Mouse (Mus musculus): ENCODE results near the gene Rab3b. TPM values are rescaled to one million over a fixed set of nuclear protein-coding genes. Genes with fewer than 3 reads are reported as not detected.
"Not testable (repeated sequence)": the region's sequence is repeated elsewhere in the genome, so short reads cannot be mapped to it uniquely, and the experiment has no call there.

Gene Rab3b
- polyA plus RNA-seq, 1 experiment from 2014 or later = 14.5 TPM

GRCm38 (mm10) chr4:108905859-108906258, 27.0 kb downstream of the Rab3b start:
- Histone ChIP-seq H3K27me3 (replicated peaks; ENCODE audit: control insufficient read depth, insufficient read depth, low read length) (no peaks in the 10 kb centered on the region), H3K9ac (ENCODE audit: low read length) (no peak overlapping the region), H3K9me3 (ENCODE audit: control insufficient read depth, low read length) (no peaks in the 10 kb centered on the region), H3K36me3 (ENCODE audit: control insufficient read depth, insufficient read depth, low read length) (no peaks in the 10 kb centered on the region), H3K27ac (ENCODE audit: low read depth) (no peak overlapping the region), H3K4me3 (ENCODE audit: low read depth, low read length) (no peak overlapping the region), H3K4me2 (ENCODE audit: low read length) (no peak overlapping the region), H3K4me1 (replicated peaks; ENCODE audit: control insufficient read depth, insufficient read depth, low read length) (no peaks in the 10 kb centered on the region)
- 14% methylated on average over 6 of the region's 6 CpGs for WGBS
- no peak for ATAC-seq (replicated peaks; ENCODE audit: low FRiP score, low TSS enrichment, low read depth)
- DNase-seq (ENCODE audit: low spot score) = no peak

- Histone ChIP-seq H3K9ac (ENCODE audit: low read length) (no peak overlapping the region), H3K4me3 (ENCODE audit: low read depth, low read length) (no peak overlapping the region), H3K4me1 (replicated peaks; ENCODE audit: control insufficient read depth, insufficient read depth, low read length) (no peaks in the 10 kb centered on the region), H3K27me3 (replicated peaks; ENCODE audit: control insufficient read depth, insufficient read depth, low read length) (no peaks in the 10 kb centered on the region), H3K9me3 (ENCODE audit: control insufficient read depth, low read length) (no peaks in the 10 kb centered on the region), H3K27ac (ENCODE audit: low read depth) (peak overlapping the region; percentile 33; the same call in 1 of the 2 replicates), H3K4me2 (ENCODE audit: low read length) (no peak overlapping the region), H3K36me3 (ENCODE audit: control insufficient read depth, insufficient read depth, low read length) (no peaks in the 10 kb centered on the region)
- DNase-seq (ENCODE audit: low spot score) (no peak), ATAC-seq (replicated peaks; ENCODE audit: low FRiP score, low TSS enrichment, low read depth) (peak; percentile 76)
Observed at GRCm38 (mm10) chr4:108907475-108907874, 28.6 kb downstream of the Rab3b start.

- Histone ChIP-seq H3K9me3 (ENCODE audit: control insufficient read depth, low read length) (no peaks in the 10 kb centered on the region), H3K4me2 (ENCODE audit: low read length) (no peak overlapping the region), H3K27me3 (replicated peaks; ENCODE audit: control insufficient read depth, insufficient read depth, low read length) (no peaks in the 10 kb centered on the region), H3K4me1 (replicated peaks; ENCODE audit: control insufficient read depth, insufficient read depth, low read length) (no peaks in the 10 kb centered on the region), H3K36me3 (ENCODE audit: control insufficient read depth, insufficient read depth, low read length) (no peaks in the 10 kb centered on the region), H3K9ac (ENCODE audit: low read length) (no peak overlapping the region), H3K27ac (ENCODE audit: low read depth) (no peak overlapping the region), H3K4me3 (ENCODE audit: low read depth, low read length) (no peak overlapping the region)
- WGBS = 56% methylated on average over 8 of the region's 8 CpGs
- no peak for DNase-seq (ENCODE audit: low spot score)
- ATAC-seq (replicated peaks; ENCODE audit: low FRiP score, low TSS enrichment, low read depth) = no peak
Observed at GRCm38 (mm10) chr4:108909872-108910425, 31.1 kb downstream of the Rab3b start.

- no peaks in the 10 kb centered on the region for H3K27me3 ChIP-seq (replicated peaks; ENCODE audit: control insufficient read depth, insufficient read depth, low read length)
- no peak overlapping the region for H3K9ac ChIP-seq (ENCODE audit: low read length)
- no peak overlapping the region for H3K4me2 ChIP-seq (ENCODE audit: low read length)
- no peaks in the 10 kb centered on the region for H3K36me3 ChIP-seq (ENCODE audit: control insufficient read depth, insufficient read depth, low read length)
- no peaks in the 10 kb centered on the region for H3K4me1 ChIP-seq (replicated peaks; ENCODE audit: control insufficient read depth, insufficient read depth, low read length)
- no peaks in the 10 kb centered on the region for H3K9me3 ChIP-seq (ENCODE audit: control insufficient read depth, low read length)
- no peak overlapping the region for H3K27ac ChIP-seq (ENCODE audit: low read depth)
- DNase-seq (ENCODE audit: low spot score) (no peak), ATAC-seq (replicated peaks; ENCODE audit: low FRiP score, low TSS enrichment, low read depth) (no peak)
- no peak overlapping the region for H3K4me3 ChIP-seq (ENCODE audit: low read depth, low read length)
- 79% methylated on average over 2 of the region's 2 CpGs for WGBS
Observed at GRCm38 (mm10) chr4:108911866-108912265, 33.0 kb downstream of the Rab3b start.

GRCm38 (mm10) chr4:108913180-108913579, 34.3 kb downstream of the Rab3b start:
- H3K4me3 ChIP-seq (ENCODE audit: low read depth, low read length) = no peak overlapping the region
- DNase-seq (ENCODE audit: low spot score) = no peak
- H3K4me1 ChIP-seq (replicated peaks; ENCODE audit: control insufficient read depth, insufficient read depth, low read length) = no peaks in the 10 kb centered on the region
- WGBS = 89% methylated on average over 2 of the region's 2 CpGs
- no peak for ATAC-seq (replicated peaks; ENCODE audit: low FRiP score, low TSS enrichment, low read depth)
- no peak overlapping the region for H3K9ac ChIP-seq (ENCODE audit: low read length)
- no peaks in the 10 kb centered on the region for H3K27me3 ChIP-seq (replicated peaks; ENCODE audit: control insufficient read depth, insufficient read depth, low read length)
- no peaks in the 10 kb centered on the region for H3K36me3 ChIP-seq (ENCODE audit: control insufficient read depth, insufficient read depth, low read length)
- H3K4me2 ChIP-seq (ENCODE audit: low read length) = no peak overlapping the region
- no peaks in the 10 kb centered on the region for H3K9me3 ChIP-seq (ENCODE audit: control insufficient read depth, low read length)
- no peak overlapping the region for H3K27ac ChIP-seq (ENCODE audit: low read depth)

GRCm38 (mm10) chr4:108914391-108914790, 35.5 kb downstream of the Rab3b start:
- ATAC-seq (replicated peaks; ENCODE audit: low FRiP score, low TSS enrichment, low read depth) (no peak), DNase-seq (ENCODE audit: low spot score) (no peak)
- Histone ChIP-seq H3K9me3 (ENCODE audit: control insufficient read depth, low read length) (no peaks in the 10 kb centered on the region), H3K27ac (ENCODE audit: low read depth) (no peak overlapping the region), H3K27me3 (replicated peaks; ENCODE audit: control insufficient read depth, insufficient read depth, low read length) (no peaks in the 10 kb centered on the region), H3K36me3 (ENCODE audit: control insufficient read depth, insufficient read depth, low read length) (no peaks in the 10 kb centered on the region), H3K4me1 (replicated peaks; ENCODE audit: control insufficient read depth, insufficient read depth, low read length) (no peaks in the 10 kb centered on the region), H3K4me2 (ENCODE audit: low read length) (no peak overlapping the region), H3K9ac (ENCODE audit: low read length) (no peak overlapping the region), H3K4me3 (ENCODE audit: low read depth, low read length) (no peak overlapping the region)
- WGBS = 57% methylated on average over 6 of the region's 6 CpGs

- ATAC-seq (replicated peaks; ENCODE audit: low FRiP score, low TSS enrichment, low read depth) (no peak), DNase-seq (ENCODE audit: low spot score) (no peak)
- Histone ChIP-seq H3K4me2 (ENCODE audit: low read length) (no peak overlapping the region), H3K27me3 (replicated peaks; ENCODE audit: control insufficient read depth, insufficient read depth, low read length) (no peaks in the 10 kb centered on the region), H3K4me3 (ENCODE audit: low read depth, low read length) (no peak overlapping the region), H3K9me3 (ENCODE audit: control insufficient read depth, low read length) (no peaks in the 10 kb centered on the region), H3K4me1 (replicated peaks; ENCODE audit: control insufficient read depth, insufficient read depth, low read length) (no peaks in the 10 kb centered on the region), H3K9ac (ENCODE audit: low read length) (no peak overlapping the region), H3K36me3 (ENCODE audit: control insufficient read depth, insufficient read depth, low read length) (no peaks in the 10 kb centered on the region), H3K27ac (ENCODE audit: low read depth) (no peak overlapping the region)
- WGBS = 68% methylated on average over 11 of the region's 11 CpGs
Observed at GRCm38 (mm10) chr4:108915101-108915500, 36.2 kb downstream of the Rab3b start.

GRCm38 (mm10) chr4:108917654-108918053, 38.8 kb downstream of the Rab3b start:
- no peak for ATAC-seq (replicated peaks; ENCODE audit: low FRiP score, low TSS enrichment, low read depth)
- no peaks in the 10 kb centered on the region for H3K27me3 ChIP-seq (replicated peaks; ENCODE audit: control insufficient read depth, insufficient read depth, low read length)
- H3K9me3 ChIP-seq (ENCODE audit: control insufficient read depth, low read length) = no peaks in the 10 kb centered on the region
- no peak overlapping the region for H3K4me3 ChIP-seq (ENCODE audit: low read depth, low read length)
- no peak for DNase-seq (ENCODE audit: low spot score)
- no peaks in the 10 kb centered on the region for H3K36me3 ChIP-seq (ENCODE audit: control insufficient read depth, insufficient read depth, low read length)
- no peak overlapping the region for H3K27ac ChIP-seq (ENCODE audit: low read depth)
- WGBS = 68% methylated on average over 3 of the region's 3 CpGs
- H3K4me2 ChIP-seq (ENCODE audit: low read length) = no peak overlapping the region
- no peaks in the 10 kb centered on the region for H3K4me1 ChIP-seq (replicated peaks; ENCODE audit: control insufficient read depth, insufficient read depth, low read length)
- no peak overlapping the region for H3K9ac ChIP-seq (ENCODE audit: low read length)

- not testable (repeated sequence) for ATAC-seq (replicated peaks; ENCODE audit: low FRiP score, low TSS enrichment, low read depth); H3K4me2 ChIP-seq (ENCODE audit: low read length); H3K4me3 ChIP-seq (ENCODE audit: low read depth, low read length); H3K36me3 ChIP-seq (ENCODE audit: control insufficient read depth, insufficient read depth, low read length); H3K27ac ChIP-seq (ENCODE audit: low read depth); H3K9me3 ChIP-seq (ENCODE audit: control insufficient read depth, low read length); DNase-seq (ENCODE audit: low spot score); H3K27me3 ChIP-seq (replicated peaks; ENCODE audit: control insufficient read depth, insufficient read depth, low read length); H3K4me1 ChIP-seq (replicated peaks; ENCODE audit: control insufficient read depth, insufficient read depth, low read length); H3K9ac ChIP-seq (ENCODE audit: low read length)
- WGBS = 82% methylated on average over 9 of the region's 9 CpGs
Observed at GRCm38 (mm10) chr4:108927945-108928344, 49.1 kb downstream of the Rab3b start.

Data from intestine, embryonic 14.5 days (tissue).